Mouse (Mus musculus): ENCODE measurements around the gene Cdk11b. TPM values are rescaled to one million over a fixed set of nuclear protein-coding genes. Genes with fewer than 3 reads are reported as not detected.

The Cdk11b gene
- total and polyA plus RNA-seq, 3 experiments = 56.6 to 249 (median 113) TPM

GRCm38 (mm10) chr4:155580420-155580819, 44.2 kb upstream of the Cdk11b start:
- Histone ChIP-seq H3K79me2 (ENCODE audit: control insufficient read depth, insufficient read depth, low read length, poor library complexity) (peaks cover 4% of the 10 kb centered on the region; the same call in 1 of the 2 replicates), H3K4me1 (ENCODE audit: control insufficient read depth in 1 of 2, insufficient read depth in 2 of 2, low read length in 2 of 2) (no peaks in the 10 kb centered on the region), H3K9me3 (replicated peaks; ENCODE audit: insufficient read depth, low read length) (no peaks in the 10 kb centered on the region), H3K9ac (ENCODE audit: control insufficient read depth, low read depth, low read length, poor library complexity, severe bottlenecking) (no peak overlapping the region), H3K36me3 (ENCODE audit: control insufficient read depth in 1 of 2, insufficient read depth in 2 of 2, low read length in 2 of 2) (peaks cover 0 to 31% of the 10 kb centered on the region in 2 experiments; a peak in 2 of 4 replicates), H3K4me3 (ENCODE audit: control insufficient read depth in 1 of 2, insufficient read depth in 1 of 2, low read depth in 2 of 2, low read length in 2 of 2) (no peak overlapping the region), H3K27ac (ENCODE audit: control insufficient read depth, low read depth, low read length) (no peak overlapping the region), H3K27me3 (ENCODE audit: control insufficient read depth in 1 of 2, insufficient read depth in 2 of 2, low read length in 2 of 2) (no peaks in the 10 kb centered on the region)
- TF ChIP-seq TBP (IDR thresholded peaks at IDR 0.05; ENCODE audit: low read depth, low read length) (no peak), UBTF (IDR thresholded peaks at IDR 0.05; ENCODE audit: borderline replicate concordance, insufficient read depth, low read depth, low read length) (no peak), ELF1 (IDR thresholded peaks at IDR 0.05; ENCODE audit: low read depth, low read length) (no peak), MAZ (IDR thresholded peaks at IDR 0.05; ENCODE audit: low read depth, low read length) (no peak), CHD2 (IDR thresholded peaks at IDR 0.05; ENCODE audit: low read length) (no peak), POLR2AphosphoS2 (IDR thresholded peaks at IDR 0.05; ENCODE audit: low read length) (no peak), POLR2AphosphoS5 (IDR thresholded peaks at IDR 0.05; ENCODE audit: borderline replicate concordance, low read depth, low read length) (no peak), ZNF384 (IDR thresholded peaks at IDR 0.05; ENCODE audit: low read depth, low read length) (no peak), ZKSCAN1 (IDR thresholded peaks at IDR 0.05; ENCODE audit: low read depth, low read length) (no peak), SMC3 (IDR thresholded peaks at IDR 0.05; ENCODE audit: low read depth, low read length) (peak; percentile 71), MYC (IDR thresholded peaks at IDR 0.05; ENCODE audit: low read depth, low read length) (no peak), NRF1 (IDR thresholded peaks at IDR 0.05; ENCODE audit: insufficient read depth, low read depth, low read length, poor library complexity, severe bottlenecking) (no peak), RAD21 (IDR thresholded peaks at IDR 0.05; ENCODE audit: low read depth, low read length) (peak; percentile 36), USF1 (IDR thresholded peaks at IDR 0.05; ENCODE audit: low read depth, low read length) (no peak), ETS1 (IDR thresholded peaks at IDR 0.05; ENCODE audit: low read depth, low read length) (no peak), ZC3H11A (IDR thresholded peaks at IDR 0.05; ENCODE audit: low read depth, low read length) (peak; percentile 28; the same call in 1 of the 2 replicates), KAT2A (conservative IDR thresholded peaks at IDR 0.05; ENCODE audit: low read depth, low read length) (no peak), GATA1 (IDR thresholded peaks at IDR 0.05; ENCODE audit: low read depth, low read length) (no peak), RCOR1 (IDR thresholded peaks at IDR 0.05; ENCODE audit: low read depth, low read length) (no peak), GABPA (IDR thresholded peaks at IDR 0.05; ENCODE audit: low read depth, low read length) (no peak), JUND (IDR thresholded peaks at IDR 0.05; ENCODE audit: low read depth, low read length) (no peak), HCFC1 (IDR thresholded peaks at IDR 0.05; ENCODE audit: low read depth, low read length) (no peak), ZMIZ1 (IDR thresholded peaks at IDR 0.05; ENCODE audit: low read depth, low read length) (no peak), MAFK (IDR thresholded peaks at IDR 0.05; ENCODE audit: borderline replicate concordance, low read depth, low read length) (no peak), EP300 (IDR thresholded peaks at IDR 0.05; ENCODE audit: low read depth in 1 of 2, low read length in 2 of 2) (no peak), CTCF (IDR thresholded peaks at IDR 0.05 in 2 of 3, conservative IDR thresholded peaks at IDR 0.05 in 1 of 3; ENCODE audit: control insufficient read depth in 1 of 3, insufficient read depth in 1 of 3, low read depth in 2 of 3, low read length in 3 of 3, poor library complexity in 1 of 3, severe bottlenecking in 1 of 3) (peak; percentile 73 to 90 (median 75)), BHLHE40 (IDR thresholded peaks at IDR 0.05; ENCODE audit: borderline replicate concordance, low read depth, low read length) (no peak), CHD1 (IDR thresholded peaks at IDR 0.05; ENCODE audit: low read depth, low read length) (no peak)
- peak; percentile 61 for DNase-seq (ENCODE audit: low read depth, low spot score)
